Mouse (Mus musculus) CH12.LX (cell line): ENCODE measurements around the gene Gm20388.

Experiments
- CTCF ChIP-seq, 2 experiments: IDR thresholded peaks in 1 of 2; conservative IDR thresholded peaks in 1 of 2; 2 replicates each; pipeline ENCODE4 v1.5.1; 2011 to 2012; ENCODE audit warnings: low read depth in 2 of 2, low read length in 2 of 2, improper control_type of control experiment in 1 of 2, inconsistent platforms in 1 of 2, mild to moderate bottlenecking in 1 of 2, moderate library complexity in 1 of 2
- E2F4 ChIP-seq: IDR thresholded peaks from 2 replicates; pipeline ENCODE4 v1.6.1; 2011; ENCODE audit warnings: low read depth, low read length, improper control_type of control experiment; ENCODE audit not compliant: insufficient replicate concordance
- ETS1 ChIP-seq: conservative IDR thresholded peaks from 2 replicates; pipeline ENCODE4 v1.6.1; 2012; ENCODE audit warnings: low read depth, mild to moderate bottlenecking, inconsistent platforms, low read length, improper control_type of control experiment, moderate library complexity
- GABPA ChIP-seq: IDR thresholded peaks from 2 replicates; pipeline ENCODE4 v1.6.1; 2012; ENCODE audit warnings: low read depth, low read length, improper control_type of control experiment, inconsistent platforms; ENCODE audit not compliant: insufficient replicate concordance
- MAFK ChIP-seq: IDR thresholded peaks from 2 replicates; pipeline ENCODE4 v1.6.1; 2011; ENCODE audit warnings: low read length, improper control_type of control experiment; ENCODE audit not compliant: insufficient replicate concordance
- MYC ChIP-seq: IDR thresholded peaks from 2 replicates; pipeline ENCODE4 v1.6.1; 2011; ENCODE audit warnings: low read depth, mild to moderate bottlenecking, improper control_type of control experiment, low read length
- NELFE ChIP-seq: IDR thresholded peaks from 2 replicates; pipeline ENCODE4 v1.6.1; 2011; ENCODE audit warnings: low read depth, low read length, improper control_type of control experiment
- NRF1 ChIP-seq: IDR thresholded peaks from 2 replicates; pipeline ENCODE4 v1.6.1; 2014; ENCODE audit warnings: low read depth, mild to moderate bottlenecking, inconsistent platforms, low read length, improper control_type of control experiment, moderate library complexity
- PAX5 ChIP-seq: IDR thresholded peaks from 2 replicates; pipeline ENCODE4 v1.6.1; 2012; ENCODE audit warnings: low read length, inconsistent platforms, mixed read lengths
- POLR2A ChIP-seq: IDR thresholded peaks from 2 replicates; pipeline ENCODE4 v1.6.1; 2011; ENCODE audit warnings: low read depth, mild to moderate bottlenecking, improper control_type of control experiment, low read length
- ZMIZ1 ChIP-seq: IDR thresholded peaks from 2 replicates; pipeline ENCODE4 v1.6.1; 2012; ENCODE audit warnings: low read depth, mild to moderate bottlenecking, inconsistent platforms, low read length, improper control_type of control experiment
- ZNF384 ChIP-seq: IDR thresholded peaks from 2 replicates; pipeline ENCODE4 v1.6.1; 2012; ENCODE audit warnings: low read depth, low read length, improper control_type of control experiment, inconsistent platforms

- TF ChIP-seq NELFE (no peak), POLR2A (no peak), MYC (no peak), CTCF (conservative IDR thresholded peaks at IDR 0.05 in 1 of 2, IDR thresholded peaks at IDR 0.05 in 1 of 2; ENCODE audit: low read depth in 2 of 2, low read length in 2 of 2) (no peak), PAX5 (no peak), MAFK (no peak), GABPA (no peak), ZMIZ1 (no peak), ZNF384 (no peak), NRF1 (no peak), ETS1 (no peak), E2F4 (no peak)
Measured at GRCm38 (mm10) chr8:121164017-121164469, 1253.4 kb downstream of the Gm20388 start.
